ENCODE assay signal across 23 mouse cellular contexts in the genomic region with DNA sequence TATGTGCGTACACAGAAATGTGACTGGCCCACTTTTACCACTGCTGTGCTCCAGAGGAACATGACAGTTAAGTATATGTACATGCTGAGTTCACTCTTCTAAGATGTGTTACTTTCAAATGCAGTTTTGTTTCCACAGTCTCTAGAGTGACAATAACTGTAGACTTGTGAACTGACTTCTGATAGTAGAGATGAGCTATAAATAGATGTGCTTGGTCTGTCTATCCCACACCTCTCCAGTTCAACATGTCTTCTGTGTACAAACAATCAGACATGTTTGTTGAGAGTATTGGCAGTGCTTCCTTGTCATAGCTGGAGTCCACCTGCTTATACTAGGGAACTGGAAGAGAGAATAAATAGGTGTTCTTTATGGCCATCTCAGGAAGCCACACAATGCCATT.
"Had no signal": no experiment of that assay in that cellular context is flagged by ENCODE, and none has a peak within 500 bp of the region (broad histone marks: within the 10 kb centered on the region; RNA-seq: fewer than 3 reads in every experiment).

No protein-coding gene starts in this region.

- H3K27me3 ChIP-seq: forebrain, embryonic 15.5 days; hindbrain, embryonic 13.5 days; hindbrain, embryonic 15.5 days; kidney, embryonic 15.5 days; limb, embryonic 13.5 days; limb, embryonic 15.5 days; liver, embryonic 12.5 days had no signal

- H3K9me3 ChIP-seq: forebrain, embryonic 15.5 days; hindbrain, embryonic 13.5 days; hindbrain, embryonic 15.5 days; kidney, embryonic 15.5 days; limb, embryonic 13.5 days; limb, embryonic 15.5 days; liver, embryonic 12.5 days had no signal

- H3K9ac ChIP-seq: forebrain, embryonic 15.5 days; forebrain, postnatal 0 days; hindbrain, embryonic 13.5 days; hindbrain, embryonic 15.5 days; kidney, embryonic 15.5 days; limb, embryonic 13.5 days; limb, embryonic 15.5 days; liver, embryonic 12.5 days; liver, embryonic 14.5 days had no signal

- H3K27ac ChIP-seq: forebrain, embryonic 15.5 days; hindbrain, embryonic 13.5 days; hindbrain, embryonic 15.5 days; hindbrain, postnatal 0 days; kidney, embryonic 15.5 days; kidney, postnatal 0 days; limb, embryonic 13.5 days; limb, embryonic 15.5 days; liver, embryonic 12.5 days; liver, embryonic 14.5 days had no signal

- H3K4me3 ChIP-seq: forebrain, embryonic 15.5 days; hindbrain, embryonic 13.5 days; hindbrain, embryonic 15.5 days; kidney, embryonic 15.5 days; limb, embryonic 13.5 days; limb, embryonic 15.5 days; liver, embryonic 12.5 days had no signal

- H3K4me1 ChIP-seq: forebrain, embryonic 15.5 days; hindbrain, embryonic 13.5 days; hindbrain, embryonic 15.5 days; kidney, embryonic 15.5 days; limb, embryonic 13.5 days; limb, embryonic 15.5 days; liver, embryonic 12.5 days had no signal

- ATAC-seq: forebrain, embryonic 15.5 days; forebrain, postnatal 0 days; hindbrain, postnatal 0 days; intestine, embryonic 16.5 days; liver, embryonic 12.5 days had no signal

- DNase-seq: forebrain, postnatal 0 days; gastrocnemius, postnatal 14 days; gastrocnemius, postnatal 36 days; heart, adult 18-20 months; kidney, adult 11 months; kidney, adult 2 months; kidney, adult 9 months; kidney, postnatal 14 days; kidney, postnatal 36 days; layer of hippocampus, adult 9-11 months; layer of hippocampus, postnatal 36 days; left cerebral cortex, postnatal 4 days had no signal

- H3K4me2 ChIP-seq: forebrain, embryonic 15.5 days; hindbrain, embryonic 13.5 days; hindbrain, embryonic 15.5 days; kidney, embryonic 15.5 days; limb, embryonic 13.5 days; limb, embryonic 15.5 days; liver, embryonic 12.5 days had no signal
